Mouse (Mus musculus): ENCODE measurements at regions not wholly inside any gene's neighbourhood (a gene's known extent, or its start where the extent isn't known, plus 50 kb on each side); places are given as distances from the start of the nearest gene placed in this dataset.
"Not testable (repeated sequence)": the region's sequence is repeated elsewhere in the genome, so short reads cannot be mapped to it uniquely, and the experiment has no call there.

DNA sequence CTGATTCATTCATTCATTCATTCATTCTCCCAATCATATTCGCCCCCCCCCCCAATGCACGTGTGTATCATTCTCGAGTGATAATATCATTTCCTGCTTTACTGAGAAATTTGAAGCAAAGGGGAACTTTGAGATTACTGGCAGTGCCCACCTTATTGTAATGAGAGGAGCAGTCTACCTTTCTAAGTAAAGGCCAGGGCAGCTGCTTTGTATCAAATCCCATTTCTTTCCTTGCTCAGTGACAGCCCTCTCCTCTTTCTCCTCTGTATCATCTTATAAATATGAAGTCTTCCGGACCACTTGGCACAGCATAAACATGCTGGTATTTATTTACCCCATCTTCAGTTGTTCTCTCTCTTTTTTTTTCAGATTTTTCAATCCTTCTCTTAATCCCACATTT lies 139.1 kb upstream of the Tacstd2 start:
- not testable (repeated sequence) for TF ChIP-seq CTCF, EP300 (IDR thresholded peaks at IDR 0.05; ENCODE audit: low read depth)
